Mouse (Mus musculus): Measurements from ENCODE around the gene Olfr520. TPM values are rescaled to one million over a fixed set of nuclear protein-coding genes. Genes with fewer than 3 reads are reported as not detected.
A peak's percentile ranks its signal among the peaks of the same experiment; 100 is the strongest.
"Not testable (repeated sequence)": the region's sequence is repeated elsewhere in the genome, so short reads cannot be mapped to it uniquely, and the experiment has no call there.

The Olfr520 gene
- polyA plus RNA-seq (2012; rRNA removed): not detected in 2 replicates

DNA sequence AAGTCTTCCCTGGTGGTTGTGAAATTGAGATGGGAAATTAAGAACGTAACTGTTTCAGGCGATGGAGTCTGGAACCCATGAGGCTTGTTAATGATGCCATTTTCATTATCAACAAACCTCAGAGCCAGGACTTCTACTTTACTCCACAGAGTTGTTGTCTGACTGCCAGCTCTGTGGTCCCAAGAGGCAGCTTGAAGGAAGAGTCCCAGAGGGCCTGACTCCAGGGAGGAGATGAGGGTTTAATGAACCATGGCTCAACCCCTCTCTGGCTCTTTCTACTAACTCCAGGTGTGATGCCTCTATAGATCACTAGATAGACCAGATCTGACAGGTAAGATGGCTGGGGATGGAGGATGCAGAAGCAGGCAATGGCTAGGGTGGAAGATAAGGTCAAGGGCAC is at the start of gene Olfr520:
Gene Olfr520, plus strand, starts transcription at position 301 of the 400 bp plus-strand sequence.
- Histone ChIP-seq H3K27ac (ENCODE audit: insufficient read depth, low read depth, low read length) (no peak within 1 kb of the TSS), H3K27me3 (ENCODE audit: control insufficient read depth, insufficient read depth, low read length) (no peaks in the 10 kb centered on the region), H3K4me1 (ENCODE audit: control insufficient read depth, insufficient read depth, insufficient read length, low read length) (no peaks in the 10 kb centered on the region), H3K36me3 (ENCODE audit: control insufficient read depth, insufficient read depth, low read length) (no peaks in the 10 kb centered on the region), H3K4me3 (ENCODE audit: low read depth, low read length) (no peak within 1 kb of the TSS)
- WGBS: 93% methylated on average over 2 of the region's 2 CpGs
- TF ChIP-seq POLR2A (IDR thresholded peaks at IDR 0.05; ENCODE audit: low read depth, low read length): no peak
- no peak for TF ChIP-seq CTCF (IDR thresholded peaks at IDR 0.05; ENCODE audit: extremely low read depth, insufficient read length, insufficient replicate concordance, low read depth, low read length)

GRCm38 (mm10) chr7:99680771-99681170 is 49.3 kb upstream of the Olfr520 start:
- 63% methylated on average over 5 of the region's 5 CpGs for WGBS
- peaks cover 49% of the 10 kb centered on the region for H3K36me3 ChIP-seq (ENCODE audit: control insufficient read depth, insufficient read depth, low read length)
- no peak for TF ChIP-seq POLR2A (IDR thresholded peaks at IDR 0.05; ENCODE audit: low read depth, low read length)
- peaks cover 6% of the 10 kb centered on the region; the same call in 1 of the 2 replicates for H3K4me1 ChIP-seq (ENCODE audit: control insufficient read depth, insufficient read depth, insufficient read length, low read length)
- no peaks in the 10 kb centered on the region for H3K27me3 ChIP-seq (ENCODE audit: control insufficient read depth, insufficient read depth, low read length)
- H3K27ac ChIP-seq (ENCODE audit: insufficient read depth, low read depth, low read length): no peak overlapping the region
- H3K4me3 ChIP-seq (ENCODE audit: low read depth, low read length): no peak overlapping the region

GRCm38 (mm10) chr7:99684086-99684485 is 46.0 kb upstream of the Olfr520 start:
- Histone ChIP-seq H3K27ac (ENCODE audit: insufficient read depth, low read depth, low read length) (no peak overlapping the region), H3K4me1 (ENCODE audit: control insufficient read depth, insufficient read depth, insufficient read length, low read length) (peaks cover 6% of the 10 kb centered on the region; the same call in 1 of the 2 replicates), H3K36me3 (ENCODE audit: control insufficient read depth, insufficient read depth, low read length) (peaks cover 71% of the 10 kb centered on the region), H3K27me3 (ENCODE audit: control insufficient read depth, insufficient read depth, low read length) (no peaks in the 10 kb centered on the region), H3K4me3 (ENCODE audit: low read depth, low read length) (no peak overlapping the region)
- no peak for TF ChIP-seq POLR2A (IDR thresholded peaks at IDR 0.05; ENCODE audit: low read depth, low read length)
- TF ChIP-seq CTCF (IDR thresholded peaks at IDR 0.05; ENCODE audit: extremely low read depth, insufficient read length, insufficient replicate concordance, low read depth, low read length): no peak
- 29% methylated on average over 4 of the region's 4 CpGs for WGBS

DNA sequence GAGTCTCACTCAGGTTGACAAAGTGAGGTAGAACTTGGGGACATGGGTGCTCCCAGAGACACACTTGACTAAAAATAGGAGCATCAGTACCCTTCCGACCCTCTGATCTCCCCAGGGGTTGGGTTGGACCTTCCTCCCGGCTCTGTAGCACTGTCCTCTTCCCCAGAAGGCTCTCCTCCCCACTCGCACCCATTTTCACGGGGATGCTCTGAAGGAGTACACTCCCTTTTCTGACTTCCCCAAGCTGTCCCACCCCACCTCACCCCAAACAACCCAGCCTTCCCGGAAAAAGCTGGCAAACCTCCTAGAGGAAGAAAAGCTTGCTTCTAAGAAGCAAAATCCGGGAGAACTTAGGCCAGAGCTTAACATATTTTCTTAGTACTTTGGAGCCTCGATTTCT is 39.3 kb upstream of the Olfr520 start:
- no peak for TF ChIP-seq CTCF (IDR thresholded peaks at IDR 0.05; ENCODE audit: extremely low read depth, insufficient read length, insufficient replicate concordance, low read depth, low read length)
- no peak for TF ChIP-seq POLR2A (IDR thresholded peaks at IDR 0.05; ENCODE audit: low read depth, low read length)
- H3K27me3 ChIP-seq (ENCODE audit: control insufficient read depth, insufficient read depth, low read length): no peaks in the 10 kb centered on the region
- H3K4me3 ChIP-seq (ENCODE audit: low read depth, low read length): no peak overlapping the region
- 61% methylated on average over 7 of the region's 7 CpGs for WGBS
- H3K36me3 ChIP-seq (ENCODE audit: control insufficient read depth, insufficient read depth, low read length): peaks cover 37% of the 10 kb centered on the region
- peaks cover 25% of the 10 kb centered on the region for H3K4me1 ChIP-seq (ENCODE audit: control insufficient read depth, insufficient read depth, insufficient read length, low read length)
- H3K27ac ChIP-seq (ENCODE audit: insufficient read depth, low read depth, low read length): no peak overlapping the region

GRCm38 (mm10) chr7:99692396-99692795 is 37.7 kb upstream of the Olfr520 start:
- H3K27me3 ChIP-seq (ENCODE audit: control insufficient read depth, insufficient read depth, low read length): no peaks in the 10 kb centered on the region
- H3K4me1 ChIP-seq (ENCODE audit: control insufficient read depth, insufficient read depth, insufficient read length, low read length): peaks cover 32% of the 10 kb centered on the region
- peaks cover 22% of the 10 kb centered on the region for H3K36me3 ChIP-seq (ENCODE audit: control insufficient read depth, insufficient read depth, low read length)
- no peak overlapping the region for H3K27ac ChIP-seq (ENCODE audit: insufficient read depth, low read depth, low read length)
- 87% methylated on average over 3 of the region's 3 CpGs for WGBS
- TF ChIP-seq CTCF (IDR thresholded peaks at IDR 0.05; ENCODE audit: extremely low read depth, insufficient read length, insufficient replicate concordance, low read depth, low read length): no peak
- TF ChIP-seq POLR2A (IDR thresholded peaks at IDR 0.05; ENCODE audit: low read depth, low read length): no peak
- no peak overlapping the region for H3K4me3 ChIP-seq (ENCODE audit: low read depth, low read length)

- Histone ChIP-seq H3K4me1 (ENCODE audit: control insufficient read depth, insufficient read depth, insufficient read length, low read length) (peaks cover 38% of the 10 kb centered on the region), H3K27me3 (ENCODE audit: control insufficient read depth, insufficient read depth, low read length) (no peaks in the 10 kb centered on the region), H3K36me3 (ENCODE audit: control insufficient read depth, insufficient read depth, low read length) (peaks cover 16% of the 10 kb centered on the region), H3K4me3 (ENCODE audit: low read depth, low read length) (no peak overlapping the region), H3K27ac (ENCODE audit: insufficient read depth, low read depth, low read length) (peak overlapping the region; percentile 92)
- WGBS: 36% methylated on average over 3 of the region's 3 CpGs
- TF ChIP-seq POLR2A (IDR thresholded peaks at IDR 0.05; ENCODE audit: low read depth, low read length): no peak
- TF ChIP-seq CTCF (IDR thresholded peaks at IDR 0.05; ENCODE audit: extremely low read depth, insufficient read length, insufficient replicate concordance, low read depth, low read length): no peak
Observed at GRCm38 (mm10) chr7:99693387-99693786, 36.7 kb upstream of the Olfr520 start.

GRCm38 (mm10) chr7:99693976-99694375 is 36.1 kb upstream of the Olfr520 start:
- TF ChIP-seq POLR2A (IDR thresholded peaks at IDR 0.05; ENCODE audit: low read depth, low read length) (no peak), CTCF (IDR thresholded peaks at IDR 0.05; ENCODE audit: extremely low read depth, insufficient read length, insufficient replicate concordance, low read depth, low read length) (no peak)
- Histone ChIP-seq H3K36me3 (ENCODE audit: control insufficient read depth, insufficient read depth, low read length) (peaks cover 10% of the 10 kb centered on the region), H3K27ac (ENCODE audit: insufficient read depth, low read depth, low read length) (peak overlapping the region; percentile 92), H3K4me3 (ENCODE audit: low read depth, low read length) (no peak overlapping the region; the same call in 1 of the 2 replicates), H3K4me1 (ENCODE audit: control insufficient read depth, insufficient read depth, insufficient read length, low read length) (peaks cover 43% of the 10 kb centered on the region), H3K27me3 (ENCODE audit: control insufficient read depth, insufficient read depth, low read length) (no peaks in the 10 kb centered on the region)
- 88% methylated on average over 3 of the region's 3 CpGs for WGBS

DNA sequence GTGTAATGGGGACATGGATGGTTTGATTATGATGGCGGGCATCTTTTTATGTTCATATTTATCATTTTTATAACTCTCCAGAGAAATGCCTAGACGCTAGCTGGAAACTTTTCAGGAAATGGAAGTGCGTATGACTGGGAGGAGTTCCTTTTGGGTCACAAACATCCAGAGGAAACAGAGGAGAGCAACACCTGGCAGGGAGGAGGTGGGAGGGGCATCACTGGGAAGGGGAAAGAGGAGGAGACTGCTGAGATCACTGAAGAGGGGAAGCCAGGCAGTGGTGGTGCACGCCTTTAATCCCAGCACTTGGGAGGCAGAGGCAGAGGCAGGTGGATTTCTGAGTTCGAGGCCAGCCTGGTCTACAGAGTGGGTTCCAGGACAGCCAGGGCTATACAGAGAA is 35.6 kb upstream of the Olfr520 start:
- peaks cover 45% of the 10 kb centered on the region for H3K4me1 ChIP-seq (ENCODE audit: control insufficient read depth, insufficient read depth, insufficient read length, low read length)
- peak overlapping the region; percentile 92 for H3K27ac ChIP-seq (ENCODE audit: insufficient read depth, low read depth, low read length)
- H3K4me3 ChIP-seq (ENCODE audit: low read depth, low read length); H3K36me3 ChIP-seq (ENCODE audit: control insufficient read depth, insufficient read depth, low read length); H3K27me3 ChIP-seq (ENCODE audit: control insufficient read depth, insufficient read depth, low read length): not testable (repeated sequence)
- WGBS: 25% methylated on average over 5 of the region's 5 CpGs

Data from small intestine, adult 2 months (tissue).